Mouse (Mus musculus): Measurements from ENCODE around the gene Rassf1. TPM values are rescaled to one million over a fixed set of nuclear protein-coding genes. Genes with fewer than 3 reads are reported as not detected.

Rassf1 gene
- polyA plus RNA-seq, 1 experiment from 2014 or later, result 55.6 TPM

GRCm38 (mm10) chr9:107611456-107612190 lies 60.3 kb downstream of the Rassf1 start:
- 72% methylated on average over 6 of the region's 6 CpGs for WGBS
- Histone ChIP-seq H3K4me2 (replicated peaks) (peak overlapping the region; percentile 70), H3K4me1 (peaks cover 35% of the 10 kb centered on the region), H3K9ac (peak overlapping the region; percentile 73), H3K9me3 (no peaks in the 10 kb centered on the region), H3K27me3 (no peaks in the 10 kb centered on the region), H3K36me3 (peaks cover 29% of the 10 kb centered on the region), H3K4me3 (peak overlapping the region; percentile 35), H3K27ac (peak overlapping the region; percentile 95)
- peak; percentile 22; the same call in 1 of the 2 replicates for ATAC-seq (ENCODE audit: insufficient number of reproducible peaks, insufficient read depth, low FRiP score, low TSS enrichment)

Other genes starting within 250 kb of the Rassf1 start
- gene Hemk1, start 213.2 kb upstream of the Rassf1 start, polyA plus RNA-seq (2016; fragmentation: Nextera tagmentation; extraction: Ambion mirVana), result 12.4 and 13.2 TPM in 2 replicates
- 1.4 and 1.8 TPM in 2 replicates for gene 6430571L13Rik, start 211.0 kb upstream of the Rassf1 start, polyA plus RNA-seq (2016; fragmentation: Nextera tagmentation; extraction: Ambion mirVana)
- gene Cacna2d2, start 151.9 kb upstream of the Rassf1 start, polyA plus RNA-seq (2016; fragmentation: Nextera tagmentation; extraction: Ambion mirVana), result 1.1 and 1.2 TPM in 2 replicates
- 49.7 and 50.1 TPM in 2 replicates for gene Tmem115, start 17.6 kb upstream of the Rassf1 start, polyA plus RNA-seq (2016; fragmentation: Nextera tagmentation; extraction: Ambion mirVana)
- 17.2 and 17.7 TPM in 2 replicates for gene Cyb561d2, start 9.4 kb upstream of the Rassf1 start, polyA plus RNA-seq (2016; fragmentation: Nextera tagmentation; extraction: Ambion mirVana)
- 40.8 and 46.3 TPM in 2 replicates for gene Nprl2, start 9.3 kb upstream of the Rassf1 start, polyA plus RNA-seq (2016; fragmentation: Nextera tagmentation; extraction: Ambion mirVana)
- 1.3 and 1.7 TPM in 2 replicates for gene Zmynd10, start 4.3 kb upstream of the Rassf1 start, polyA plus RNA-seq (2016; fragmentation: Nextera tagmentation; extraction: Ambion mirVana)
- 54.1 and 54.8 TPM in 2 replicates for gene Tusc2, start 11.7 kb downstream of the Rassf1 start, polyA plus RNA-seq (2016; fragmentation: Nextera tagmentation; extraction: Ambion mirVana)
- gene Hyal2, start 16.4 kb downstream of the Rassf1 start, polyA plus RNA-seq (2016; fragmentation: Nextera tagmentation; extraction: Ambion mirVana), result 132 and 134 TPM in 2 replicates
- gene Hyal1, start 25.4 kb downstream of the Rassf1 start, polyA plus RNA-seq (2016; fragmentation: Nextera tagmentation; extraction: Ambion mirVana), result 12.2 and 13.2 TPM in 2 replicates
- 15.0 and 15.4 TPM in 2 replicates for gene Naa80, start 27.3 kb downstream of the Rassf1 start, polyA plus RNA-seq (2016; fragmentation: Nextera tagmentation; extraction: Ambion mirVana)
- 1.4 and 1.5 TPM in 2 replicates for gene Hyal3, start 29.3 kb downstream of the Rassf1 start, polyA plus RNA-seq (2016; fragmentation: Nextera tagmentation; extraction: Ambion mirVana)
- 35.8 and 36.9 TPM in 2 replicates for gene Ifrd2, start 36.1 kb downstream of the Rassf1 start, polyA plus RNA-seq (2016; fragmentation: Nextera tagmentation; extraction: Ambion mirVana)
- gene Sema3b, start 57.7 kb downstream of the Rassf1 start, polyA plus RNA-seq (2016; fragmentation: Nextera tagmentation; extraction: Ambion mirVana), result 3.8 and 6.9 TPM in 2 replicates
- 439 and 443 TPM in 2 replicates for gene Gnai2, start 83.8 kb downstream of the Rassf1 start, polyA plus RNA-seq (2016; fragmentation: Nextera tagmentation; extraction: Ambion mirVana)
- gene Slc38a3, start 118.0 kb downstream of the Rassf1 start, polyA plus RNA-seq (2016; fragmentation: Nextera tagmentation; extraction: Ambion mirVana), result 8.2 and 8.3 TPM in 2 replicates
- gene Gnat1, start 128.2 kb downstream of the Rassf1 start, polyA plus RNA-seq (2016; fragmentation: Nextera tagmentation; extraction: Ambion mirVana), result 1.4 and 3.0 TPM in 2 replicates
- gene Sema3f, start 158.9 kb downstream of the Rassf1 start, polyA plus RNA-seq (2016; fragmentation: Nextera tagmentation; extraction: Ambion mirVana), result 52.4 and 53.1 TPM in 2 replicates
- gene Rbm5, start 219.4 kb downstream of the Rassf1 start, polyA plus RNA-seq (2016; fragmentation: Nextera tagmentation; extraction: Ambion mirVana), result 232 and 261 TPM in 2 replicates

All from embryonic facial prominence, embryonic 12.5 days (tissue).